Mouse (Mus musculus): ENCODE data around the gene Socs3.

Socs3 gene

DNA sequence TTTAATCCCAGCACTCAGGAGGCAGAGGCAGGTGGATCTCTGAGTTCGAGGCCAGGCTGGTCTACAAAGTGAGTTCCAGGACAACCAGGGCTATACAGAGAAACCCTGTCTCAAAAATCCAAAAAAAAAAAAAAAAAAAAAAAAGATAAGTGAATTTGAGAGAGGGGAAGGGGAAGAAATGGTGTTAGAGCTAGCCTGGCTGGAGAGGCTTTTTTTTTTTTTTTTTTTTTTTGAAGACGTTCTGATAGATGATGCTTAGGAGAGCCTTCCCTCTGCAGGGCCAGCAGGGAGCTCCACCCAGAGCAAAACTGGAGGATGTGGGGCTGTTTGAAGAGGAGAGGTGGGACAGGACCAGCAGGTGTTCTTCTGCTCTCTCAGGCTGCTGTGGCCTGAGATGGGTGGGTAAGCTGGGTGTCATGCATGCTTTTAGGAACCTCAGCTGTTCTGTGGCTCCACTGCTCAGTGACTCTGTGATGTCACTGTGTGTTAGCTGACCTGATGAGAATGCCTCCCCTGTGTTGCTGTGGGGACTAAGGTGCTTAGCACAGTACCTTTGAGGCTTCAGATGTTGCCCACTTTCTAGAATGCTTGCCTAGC is 1.9 kb upstream of the Socs3 start:
- DNase-seq: no peak

- DNase-seq: no peak
Measured at GRCm38 (mm10) chr11:117971100-117971499, 1.3 kb upstream of the Socs3 start.

- peak; percentile 98 for DNase-seq
Measured at GRCm38 (mm10) chr11:117969100-117969944, 525 bp downstream of the Socs3 start.

- DNase-seq: no peak
Measured at GRCm38 (mm10) chr11:117968716-117969099, 1.1 kb downstream of the Socs3 start.

- no peak for DNase-seq
Measured at GRCm38 (mm10) chr11:117968016-117968671, 1.7 kb downstream of the Socs3 start.

GRCm38 (mm10) chr11:117967249-117968015 is 2.4 kb downstream of the Socs3 start:
- DNase-seq: no peak

- no peak for DNase-seq
Measured at GRCm38 (mm10) chr11:117966506-117967100, 3.2 kb downstream of the Socs3 start.

DNA sequence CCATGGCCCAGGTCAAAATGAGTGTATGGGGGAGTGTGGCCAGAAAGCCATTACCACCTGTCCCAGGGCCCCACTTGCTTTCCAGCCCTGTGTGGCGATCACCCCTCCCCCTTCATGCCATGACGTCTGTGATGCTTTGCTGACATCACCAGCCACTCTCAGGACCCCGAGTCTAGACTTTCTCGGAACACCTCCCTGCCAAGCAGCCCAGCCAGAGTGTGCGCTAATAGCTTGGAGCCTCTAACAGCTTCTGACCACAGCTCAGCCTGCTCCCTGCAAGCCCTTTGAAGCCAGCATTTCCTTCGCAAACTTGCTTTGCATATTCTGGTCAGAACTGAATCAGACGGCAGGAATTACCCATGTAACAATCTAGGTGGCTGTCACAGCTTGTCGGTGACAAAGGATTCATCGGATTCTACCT is 4.3 kb downstream of the Socs3 start:
- no peak for DNase-seq

DNA sequence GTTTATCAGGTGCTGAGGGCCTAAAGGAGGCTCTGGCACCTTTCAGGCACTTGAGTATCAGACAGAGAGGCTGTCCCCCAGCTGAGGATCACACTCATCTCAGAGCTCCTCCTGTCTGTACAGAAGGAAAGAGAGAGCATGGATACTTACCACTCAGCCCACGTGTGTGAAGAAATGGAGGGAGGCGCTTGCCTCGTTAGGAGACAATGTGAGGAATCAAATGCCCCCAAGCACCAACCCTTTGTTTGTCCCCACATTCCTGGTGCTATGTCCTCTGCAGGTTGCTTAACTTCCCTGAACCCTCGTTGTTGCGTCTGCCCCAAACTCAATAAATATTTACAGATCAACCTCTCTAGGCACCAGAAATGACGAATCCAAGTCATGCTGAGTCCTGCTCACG is 4.8 kb downstream of the Socs3 start:
- no peak for DNase-seq

- DNase-seq: no peak
Measured at GRCm38 (mm10) chr11:117964294-117964693, 5.6 kb downstream of the Socs3 start.

- no peak for DNase-seq
Measured at GRCm38 (mm10) chr11:117963872-117964271, 6.0 kb downstream of the Socs3 start.

- DNase-seq: peak; percentile 99
Measured at GRCm38 (mm10) chr11:117963091-117963793, 6.6 kb downstream of the Socs3 start.

GRCm38 (mm10) chr11:117962228-117963067 is 7.4 kb downstream of the Socs3 start:
- DNase-seq: peak; percentile 79

GRCm38 (mm10) chr11:117960601-117961000 is 9.2 kb downstream of the Socs3 start:
- DNase-seq: no peak

DNA sequence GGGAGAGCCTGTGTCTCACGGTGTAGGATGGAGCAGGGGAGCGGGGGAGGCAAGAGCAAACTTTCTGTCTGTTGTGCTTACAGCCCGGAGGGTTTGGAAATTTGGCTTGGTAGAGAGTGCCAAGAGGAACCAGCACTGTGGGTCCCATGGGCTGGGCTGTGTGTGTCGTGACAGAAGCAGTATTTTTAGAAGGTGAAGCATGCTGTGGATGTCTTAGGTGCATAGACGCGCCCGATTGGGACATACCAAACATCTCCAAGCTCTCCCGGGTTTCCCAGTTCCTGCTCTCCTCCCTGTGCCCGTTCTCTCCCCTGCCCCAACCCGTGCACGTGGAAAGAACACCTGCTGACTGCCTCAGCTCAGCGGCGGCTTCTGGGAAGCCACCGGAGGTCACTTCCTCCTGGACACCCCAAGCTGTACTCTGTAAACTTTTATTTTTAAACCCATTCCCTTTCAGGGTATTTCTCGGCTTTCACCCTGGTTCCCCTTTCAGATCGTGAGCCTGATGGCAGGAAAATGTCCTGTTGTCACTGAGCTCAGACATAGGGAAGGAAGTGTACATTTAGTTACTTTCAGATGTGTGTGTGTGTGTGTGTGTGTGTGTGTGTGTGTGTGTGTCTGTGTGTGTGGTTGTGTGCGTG is 10.0 kb downstream of the Socs3 start:
- no peak for DNase-seq

DNA sequence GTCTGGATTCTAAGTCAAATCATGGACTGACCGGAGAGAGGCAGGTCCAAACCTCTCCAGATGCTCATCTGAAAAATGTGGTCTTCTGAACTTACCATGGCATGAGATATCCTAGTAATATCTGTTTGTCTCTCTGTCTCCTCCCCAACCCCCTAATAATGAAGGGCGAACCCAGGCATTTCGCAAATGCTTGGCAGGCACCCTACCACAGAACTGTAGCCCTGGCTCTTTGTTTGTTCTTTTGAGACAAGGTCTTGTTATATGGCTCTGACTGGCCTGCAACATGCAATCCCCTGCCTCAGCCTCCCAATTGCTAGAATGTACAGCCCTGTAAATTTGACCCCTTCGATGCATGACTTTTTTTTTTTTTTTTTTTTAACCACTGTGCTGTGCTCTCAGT is 10.7 kb downstream of the Socs3 start:
- no peak for DNase-seq

DNA sequence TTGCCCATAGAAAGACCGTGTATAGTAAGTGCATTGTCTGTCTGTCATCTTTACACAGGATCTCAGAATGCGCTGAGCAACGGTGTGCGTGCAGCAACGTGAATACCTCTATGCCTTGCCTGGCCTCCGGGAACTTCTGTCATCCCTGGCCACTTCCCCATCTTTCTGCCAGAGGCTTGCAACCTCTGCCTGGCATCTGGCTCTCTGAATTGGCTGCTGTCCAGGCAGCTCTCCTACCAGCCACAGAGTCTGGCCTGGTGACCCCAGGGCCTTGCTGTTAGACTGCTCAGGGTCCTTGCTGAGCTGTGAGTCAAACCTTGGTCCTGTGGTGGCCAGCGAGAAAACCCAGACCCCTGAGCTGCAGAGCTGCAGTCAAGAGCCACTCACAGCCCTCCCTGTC is 11.7 kb downstream of the Socs3 start:
- no peak for DNase-seq

DNA sequence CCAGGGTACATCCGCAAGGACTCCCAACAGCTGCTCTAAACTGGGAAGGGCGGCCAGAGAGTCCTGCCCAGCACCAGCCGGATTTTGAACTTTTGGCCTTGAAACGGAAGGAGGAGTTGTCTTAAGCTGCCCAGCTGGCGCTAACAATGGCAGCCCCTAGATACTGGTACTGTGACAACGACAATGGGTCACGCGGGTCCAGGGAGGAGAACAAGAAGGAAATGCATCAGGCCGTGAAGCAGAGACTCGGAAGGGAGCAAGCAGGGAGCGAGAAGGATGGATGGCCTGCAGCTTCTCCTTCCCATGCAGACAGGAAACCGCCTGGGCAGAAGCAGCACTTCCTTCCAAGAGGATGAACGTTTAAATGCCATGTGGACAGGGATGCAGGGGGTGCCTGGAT is 14.2 kb downstream of the Socs3 start:
- peak; percentile 63 for DNase-seq

GRCm38 (mm10) chr11:117954819-117955218 is 15.0 kb downstream of the Socs3 start:
- DNase-seq: no peak

- DNase-seq: no peak
Measured at GRCm38 (mm10) chr11:117954094-117954493, 15.8 kb downstream of the Socs3 start.

Data from kidney, adult 11 months (tissue).